Mouse (Mus musculus) retina, adult 2 months (tissue): ENCODE measurements around the gene Olig1.
"Not testable (repeated sequence)": the region's sequence is repeated elsewhere in the genome, so short reads cannot be mapped to it uniquely, and the experiment has no call there.

ENCODE experiments used
- DNase-seq: peaks from one replicate; pipeline ENCODE4 v3.0.0-alpha.2; 2012; ENCODE audit warnings: low read depth, low spot score

The Olig1 gene

DNA sequence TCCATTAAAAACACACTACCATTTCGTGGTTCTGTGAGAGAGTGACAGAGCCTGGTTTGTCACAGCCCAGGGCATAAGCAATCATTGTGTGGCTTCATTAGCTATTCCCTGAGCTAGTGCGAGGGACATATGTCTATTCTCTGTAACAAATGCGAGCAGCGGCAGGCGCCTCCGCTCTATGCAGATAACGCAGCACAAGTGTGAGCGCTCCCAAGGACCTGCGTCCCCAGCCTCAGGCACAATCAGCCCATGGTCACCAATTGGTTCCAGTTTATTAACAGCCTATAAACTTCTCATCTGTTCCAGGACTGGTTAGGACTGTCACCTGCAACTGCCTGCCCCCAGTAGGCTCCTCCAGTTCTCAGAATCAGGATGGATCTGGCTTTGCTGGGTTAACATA is 23.3 kb upstream of the Olig1 start:
- no peak for DNase-seq

DNA sequence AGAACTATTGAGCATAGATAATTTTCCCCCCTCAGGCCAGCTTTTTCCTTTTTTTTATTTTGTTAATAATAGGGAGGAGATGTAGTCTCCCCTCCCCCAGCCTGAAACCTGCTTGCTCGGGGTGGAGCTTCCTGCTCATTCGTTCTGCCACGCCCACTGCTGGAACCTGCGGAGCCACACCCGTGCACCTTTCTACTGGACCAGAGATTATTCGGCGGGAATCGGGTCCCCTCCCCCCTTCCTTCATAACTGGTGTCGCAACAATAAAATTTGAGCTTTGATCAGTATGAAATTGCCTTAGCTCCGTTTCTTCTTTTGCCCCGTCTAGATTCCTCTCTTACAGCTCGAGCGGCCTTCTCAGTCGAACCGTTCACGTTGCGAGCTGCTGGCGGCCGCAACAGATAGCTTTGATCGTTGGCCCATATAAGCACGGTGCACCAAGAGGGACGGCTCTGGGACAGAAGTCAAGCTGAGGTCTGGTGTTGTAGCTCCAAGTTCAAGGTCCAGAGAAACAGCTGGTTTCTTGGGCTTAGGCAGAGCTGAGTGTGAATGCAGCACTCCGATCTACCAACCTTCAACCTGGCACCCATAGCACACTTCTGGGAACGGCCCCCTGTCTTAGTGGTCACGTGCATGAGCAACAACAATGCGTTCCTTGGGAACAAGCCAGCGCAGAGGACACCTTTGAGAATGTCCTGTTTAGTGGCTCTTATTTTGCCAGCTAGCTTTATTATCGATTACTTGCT is 14.0 kb upstream of the Olig1 start:
- not testable (repeated sequence) for DNase-seq

DNA sequence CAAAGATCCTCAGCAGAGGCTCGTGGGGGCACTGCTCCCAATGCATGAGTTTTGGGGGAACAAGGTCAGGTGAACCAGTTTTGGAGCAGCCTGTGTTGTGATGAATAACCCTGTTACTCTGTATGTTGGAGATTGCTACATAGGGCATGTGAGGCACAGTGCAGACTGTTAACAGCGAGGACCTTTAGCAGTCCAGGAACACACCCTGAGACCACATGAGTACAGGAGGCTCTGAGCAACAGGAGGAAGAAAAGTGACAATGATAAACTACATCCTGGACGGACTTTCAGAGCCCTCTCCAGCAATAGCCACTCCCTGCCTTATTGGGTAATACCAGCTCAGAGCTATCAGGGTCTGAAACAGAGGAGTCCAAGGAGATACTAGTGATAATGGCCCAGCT is 10.6 kb upstream of the Olig1 start:
- no peak for DNase-seq

DNA sequence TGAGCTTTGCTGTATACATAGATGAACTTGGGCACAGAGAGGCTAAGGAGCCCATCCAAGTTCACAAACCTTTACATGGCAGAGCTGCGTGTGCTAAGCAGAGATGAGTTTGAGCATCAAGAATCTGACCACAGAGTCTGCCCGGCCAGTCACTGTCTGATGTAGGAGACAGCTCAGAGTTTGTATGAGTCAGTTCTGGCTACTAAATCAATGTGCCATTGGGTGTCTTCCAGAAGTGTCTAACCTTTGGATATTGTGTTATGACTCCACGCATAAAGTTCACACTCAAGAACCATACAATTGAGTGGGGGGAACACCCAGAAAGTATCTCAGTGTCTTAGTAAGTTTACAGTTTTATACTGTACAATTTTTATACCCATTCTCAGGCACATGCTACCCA is 8.7 kb upstream of the Olig1 start:
- no peak for DNase-seq

DNA sequence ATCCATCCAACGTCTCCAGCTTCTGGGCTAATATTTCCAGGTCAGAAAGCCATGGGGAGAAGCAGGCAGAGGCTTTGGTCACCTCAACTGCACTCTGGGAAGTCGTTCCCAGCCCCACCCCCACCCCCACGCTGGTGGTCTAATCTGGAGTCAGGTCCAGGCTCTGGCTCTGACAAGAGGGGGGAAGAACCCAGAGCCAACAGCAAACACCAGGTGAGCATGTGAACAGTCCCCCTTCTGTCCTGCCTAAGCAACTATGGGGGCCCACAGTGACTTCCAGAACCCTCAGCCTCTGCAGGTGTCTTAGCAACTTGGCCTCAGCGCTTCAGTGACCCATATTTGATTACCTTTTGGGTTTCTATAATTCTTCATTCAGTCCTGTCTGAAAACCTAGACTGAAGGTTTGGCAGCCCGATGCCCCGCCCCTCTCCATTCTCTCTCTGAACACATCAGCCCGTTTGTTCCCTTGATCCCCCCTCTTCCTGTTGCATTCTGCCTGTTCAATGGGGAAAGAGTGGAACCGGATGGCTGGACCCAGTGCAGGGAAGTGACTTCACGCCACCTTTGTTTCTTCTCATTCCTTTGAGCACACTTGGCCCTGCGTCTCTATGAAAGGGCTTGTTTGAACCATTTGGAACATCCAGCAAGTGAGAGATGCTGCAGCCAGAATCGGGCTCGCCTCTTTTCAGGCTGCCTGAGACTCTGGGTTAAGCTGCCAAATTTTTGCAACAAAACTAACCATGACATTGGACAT is 6.9 kb upstream of the Olig1 start:
- DNase-seq, result no peak

DNA sequence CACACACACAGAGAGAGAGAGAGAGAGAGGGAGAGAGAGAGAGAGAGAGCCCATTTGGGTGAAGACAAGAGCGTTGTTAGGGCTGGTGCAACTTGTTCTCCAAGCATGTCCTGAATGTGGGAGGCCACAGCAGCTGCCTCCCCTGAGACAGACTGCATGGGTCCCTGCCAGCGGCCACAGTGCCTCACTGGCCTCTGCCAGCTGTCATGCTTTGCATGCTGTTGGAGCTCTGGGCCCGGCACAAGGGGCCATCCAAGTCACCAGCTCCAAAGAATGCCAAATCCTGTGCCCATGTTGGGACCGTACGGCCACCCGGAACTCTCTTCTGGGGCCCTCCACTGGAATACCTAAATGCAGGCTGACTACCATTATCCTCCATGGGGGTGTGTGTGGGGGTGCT is 3.6 kb upstream of the Olig1 start:
- no peak for DNase-seq

DNA sequence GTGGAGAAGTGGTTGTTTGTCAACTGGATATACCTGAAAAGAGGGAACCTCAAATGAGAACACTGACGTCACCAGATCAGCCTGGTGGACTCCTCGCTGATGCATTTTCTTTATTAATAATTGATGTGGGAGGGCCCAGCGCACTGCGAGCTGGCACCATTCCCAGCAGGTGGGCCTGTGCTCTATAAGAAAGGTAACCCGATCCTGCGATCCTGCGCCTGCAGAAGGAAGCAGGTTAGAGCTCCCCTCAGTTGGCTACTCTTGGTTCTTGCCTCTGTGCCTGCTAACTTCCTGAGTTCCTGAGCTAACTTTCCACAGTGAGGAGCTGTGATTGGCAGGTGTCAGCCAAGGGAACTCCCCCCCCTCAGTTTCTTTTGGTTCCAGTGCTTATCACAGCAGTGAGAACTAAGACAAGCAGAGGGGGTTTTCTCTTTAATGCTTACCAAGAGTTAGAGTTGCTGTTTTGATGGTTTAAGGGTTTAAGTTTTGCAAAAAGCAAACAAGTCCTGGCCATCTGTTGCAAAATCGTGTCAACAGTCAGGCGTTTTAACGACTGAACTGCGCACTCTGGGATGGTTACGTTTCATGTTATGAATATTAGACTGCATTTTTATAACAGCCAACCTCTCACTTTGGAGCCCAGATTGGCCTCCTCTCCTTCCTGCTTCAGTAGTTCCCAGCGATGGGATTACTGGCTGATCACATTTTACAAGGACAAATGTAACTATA is 684 bp upstream of the Olig1 start:
- no peak for DNase-seq

DNA sequence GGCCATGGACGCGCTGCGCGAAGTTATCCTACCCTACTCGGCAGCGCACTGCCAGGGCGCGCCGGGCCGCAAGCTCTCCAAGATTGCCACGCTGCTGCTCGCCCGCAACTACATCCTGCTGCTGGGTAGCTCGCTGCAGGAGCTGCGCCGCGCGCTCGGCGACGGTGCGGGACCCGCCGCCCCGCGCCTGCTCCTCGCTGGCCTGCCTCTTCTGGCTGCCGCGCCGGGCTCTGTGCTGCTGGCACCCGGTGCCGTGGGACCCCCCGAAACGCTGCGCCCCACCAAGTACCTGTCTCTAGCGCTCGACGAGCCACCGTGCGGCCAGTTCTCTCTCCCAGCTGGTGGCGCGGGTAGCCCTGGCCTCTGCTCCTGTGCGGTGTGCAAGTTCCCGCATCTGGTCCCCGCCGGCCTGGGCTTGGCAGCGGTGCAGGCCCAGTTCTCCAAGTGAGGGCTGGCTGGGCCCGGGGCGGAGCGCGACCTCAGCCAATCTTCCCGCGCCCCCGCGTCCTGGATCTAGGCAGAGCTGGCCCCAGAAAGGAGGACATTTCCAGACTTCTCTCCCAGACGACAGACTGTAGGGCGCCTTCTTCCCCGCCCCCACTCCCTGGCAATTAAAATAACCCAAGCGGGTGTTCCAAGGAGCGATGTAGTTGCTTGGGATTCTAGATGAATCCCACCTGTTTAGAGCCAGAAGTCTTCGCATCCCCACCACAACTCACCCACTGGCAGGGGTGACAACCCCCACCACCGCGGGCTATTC is 820 bp downstream of the Olig1 start:
- DNase-seq, result no peak

DNA sequence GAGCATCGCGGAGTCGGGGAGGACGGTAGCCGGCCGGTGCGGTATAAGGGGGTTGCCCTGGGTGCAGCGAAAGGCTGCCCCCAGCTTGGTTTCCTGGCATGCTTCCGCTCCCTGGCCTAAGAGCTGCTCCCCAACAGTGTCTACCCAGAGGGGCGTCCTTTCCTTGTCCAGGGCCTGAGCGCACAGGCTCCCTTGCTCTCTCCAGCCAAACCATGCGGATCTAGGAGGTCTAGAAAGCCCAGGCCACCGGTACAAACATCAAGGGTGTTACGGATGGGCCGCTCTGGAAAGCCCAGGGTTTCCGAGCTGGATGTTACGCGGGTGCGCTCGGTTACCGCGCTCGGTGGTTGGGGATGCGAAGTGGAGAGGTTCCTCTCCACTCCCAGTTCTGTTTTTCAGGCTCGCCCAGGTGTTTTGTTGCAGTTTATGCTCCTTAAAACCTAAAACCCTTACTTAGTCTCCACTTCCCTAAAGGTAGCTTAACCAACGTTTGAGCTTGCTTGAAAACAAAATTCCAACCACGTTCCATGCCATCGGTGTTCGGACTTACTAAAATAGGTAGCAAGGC is 1.5 kb downstream of the Olig1 start:
- no peak for DNase-seq

DNA sequence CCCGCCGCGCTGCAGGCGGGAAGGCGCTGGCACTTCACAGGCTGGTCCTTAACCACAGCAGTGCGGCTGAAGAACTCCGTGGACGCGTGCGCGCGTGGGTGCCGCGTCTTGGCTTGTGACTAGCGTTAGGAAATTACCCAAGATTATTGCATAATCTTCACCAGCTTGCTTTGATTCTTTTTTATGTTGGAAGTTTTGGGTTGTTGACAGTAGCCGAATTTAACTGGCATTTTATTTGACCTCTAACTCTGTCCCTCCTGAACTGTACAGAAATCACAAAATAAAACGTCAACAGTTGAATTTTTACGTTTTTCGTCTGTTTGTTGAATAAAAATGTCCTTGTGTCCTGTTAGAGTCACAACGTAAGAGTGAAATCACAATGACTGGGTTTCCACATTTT is 2.1 kb downstream of the Olig1 start:
- DNase-seq, result no peak

DNA sequence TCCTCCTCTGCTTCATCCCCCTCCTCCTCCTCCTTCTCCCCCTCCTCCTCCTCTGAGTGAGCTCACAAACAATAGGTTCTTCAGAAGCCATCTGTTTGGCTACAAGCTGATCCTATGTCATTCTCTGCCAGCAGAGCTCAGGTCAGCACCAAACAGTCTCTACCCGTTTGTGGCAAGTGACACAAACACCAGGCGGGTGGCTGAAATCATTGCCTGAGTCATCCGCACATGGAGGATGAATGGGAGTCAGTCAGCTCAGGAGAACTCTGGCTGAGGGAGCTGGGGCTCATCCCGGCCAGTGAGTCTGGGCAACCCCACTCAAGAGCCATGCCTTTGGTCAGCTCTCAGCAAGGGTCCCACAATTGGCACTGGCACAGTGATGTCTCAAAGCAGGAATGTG is 10.9 kb downstream of the Olig1 start:
- DNase-seq, result no peak

DNA sequence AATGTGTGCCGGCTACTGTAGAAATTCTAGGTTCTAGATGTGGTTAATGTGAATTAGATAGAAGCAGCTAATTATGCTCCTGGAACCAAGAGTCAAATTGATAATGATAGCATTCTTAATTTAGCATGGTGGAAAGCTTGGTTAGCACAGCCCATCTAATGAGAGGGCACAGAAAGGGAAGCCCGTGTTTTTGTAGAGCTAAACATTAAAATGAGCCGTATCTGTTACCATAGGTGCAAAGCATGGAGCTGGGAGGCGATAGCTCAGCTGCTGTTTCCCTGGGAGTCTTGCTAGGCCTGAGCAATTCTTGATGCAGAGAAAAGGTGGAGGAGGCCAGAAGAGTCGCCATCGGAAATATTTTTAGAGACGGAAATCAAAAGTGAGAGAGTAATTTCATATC is 22.5 kb downstream of the Olig1 start:
- DNase-seq, result no peak

DNA sequence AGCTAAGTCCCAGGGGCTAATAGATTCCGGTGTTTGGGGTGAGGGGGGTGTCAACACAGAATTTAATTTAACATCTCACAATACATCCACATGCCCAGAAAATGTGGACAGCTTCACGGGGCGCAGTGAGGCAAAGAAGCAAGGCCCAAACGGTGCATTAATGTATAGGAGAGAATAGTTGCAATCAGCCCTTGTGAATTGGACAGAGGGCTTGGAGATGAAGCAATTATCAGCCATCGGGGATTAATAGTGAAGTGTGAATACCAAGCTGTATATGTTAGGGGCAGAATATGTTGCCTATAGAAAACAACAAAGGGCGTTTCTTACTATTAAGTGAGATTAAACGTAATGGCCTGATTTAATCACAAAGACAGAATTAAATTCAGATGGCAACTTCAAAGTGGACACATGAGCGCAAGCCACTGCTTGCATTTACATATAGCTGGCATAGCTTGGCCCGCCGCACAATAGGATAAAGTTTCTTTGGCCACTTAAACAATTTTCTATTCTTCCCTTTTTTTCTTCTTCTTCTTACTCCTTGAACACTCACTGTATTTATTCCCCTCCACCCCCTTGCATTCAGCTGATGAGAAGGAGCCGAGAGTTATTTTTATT is 23.3 kb downstream of the Olig1 start:
- no peak for DNase-seq

DNA sequence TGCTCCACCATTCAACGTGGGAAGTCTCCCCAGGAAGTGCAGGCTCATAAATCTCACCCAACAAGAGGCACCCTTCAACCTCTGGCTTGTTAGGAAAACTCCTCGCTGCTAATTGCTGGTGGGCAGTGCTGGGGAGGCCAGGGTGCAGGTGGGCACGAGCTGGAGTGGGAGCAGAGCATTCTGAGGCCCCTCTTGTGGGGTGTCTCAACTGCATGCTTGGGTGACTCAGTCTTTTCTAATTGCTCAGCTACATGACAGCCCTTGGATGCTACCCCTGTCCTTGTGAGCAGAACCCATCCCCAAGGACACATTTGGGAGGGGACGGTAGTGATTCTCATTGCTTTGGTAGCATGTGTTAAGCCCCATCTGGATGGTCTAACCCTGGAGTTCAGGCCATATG is 28.2 kb downstream of the Olig1 start:
- no peak for DNase-seq

DNA sequence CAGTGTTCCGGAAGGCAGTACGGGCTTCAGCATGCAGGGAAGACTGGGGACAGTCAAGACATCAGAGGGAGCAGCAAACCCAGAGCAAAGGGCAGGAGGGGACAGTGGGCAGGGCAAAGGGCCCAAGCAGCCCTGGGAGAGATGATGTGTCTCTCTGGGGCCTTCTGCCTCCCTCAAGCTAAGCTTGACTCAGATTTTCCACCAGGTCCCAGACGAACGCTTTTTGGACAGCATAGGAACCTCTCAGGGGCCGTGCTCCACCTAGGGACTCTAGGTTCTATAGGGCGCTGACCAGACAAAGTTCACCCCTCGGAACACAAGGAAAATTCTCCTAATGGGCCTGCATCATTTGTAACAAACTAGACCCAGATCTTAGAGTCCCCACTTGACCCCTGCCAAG is 29.8 kb downstream of the Olig1 start:
- no peak for DNase-seq

DNA sequence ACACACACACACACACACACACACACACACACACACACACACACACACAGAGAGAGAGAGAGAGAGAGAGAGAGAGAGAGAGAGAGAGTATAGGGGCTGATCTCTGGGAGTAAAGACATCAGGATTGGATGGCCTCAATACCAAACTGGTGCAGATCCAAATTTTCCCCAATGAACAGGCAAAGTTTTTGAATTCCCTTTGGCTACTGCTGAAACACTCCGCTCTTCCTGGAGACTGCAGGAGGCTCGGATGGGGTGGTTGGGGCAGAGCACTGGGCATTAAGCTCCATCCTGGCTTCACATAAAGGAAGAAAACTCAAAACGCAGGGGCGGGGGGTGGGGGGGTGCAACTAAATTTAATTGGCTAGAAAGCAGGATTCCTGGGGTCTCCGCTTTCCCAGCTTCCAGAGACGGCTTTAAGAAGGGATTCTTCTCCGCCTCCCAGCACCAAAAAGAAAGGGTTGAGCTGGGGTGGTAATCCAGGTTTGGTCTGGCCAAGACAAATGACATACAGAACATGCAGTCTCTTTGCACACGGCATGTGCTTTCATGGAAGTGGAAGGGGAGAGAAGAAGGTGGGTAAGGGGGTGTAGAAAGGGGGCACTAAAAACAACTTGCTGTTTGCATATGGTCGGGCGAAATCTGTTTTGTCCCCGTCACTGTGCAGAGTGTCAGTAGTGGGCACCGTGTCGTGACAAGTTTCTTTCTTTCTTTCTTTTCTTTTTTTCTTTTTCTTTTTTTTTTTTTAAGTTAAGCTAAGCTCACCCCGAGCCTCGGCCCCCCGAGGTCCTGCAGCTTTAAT is 31.3 kb downstream of the Olig1 start:
- no peak for DNase-seq

DNA sequence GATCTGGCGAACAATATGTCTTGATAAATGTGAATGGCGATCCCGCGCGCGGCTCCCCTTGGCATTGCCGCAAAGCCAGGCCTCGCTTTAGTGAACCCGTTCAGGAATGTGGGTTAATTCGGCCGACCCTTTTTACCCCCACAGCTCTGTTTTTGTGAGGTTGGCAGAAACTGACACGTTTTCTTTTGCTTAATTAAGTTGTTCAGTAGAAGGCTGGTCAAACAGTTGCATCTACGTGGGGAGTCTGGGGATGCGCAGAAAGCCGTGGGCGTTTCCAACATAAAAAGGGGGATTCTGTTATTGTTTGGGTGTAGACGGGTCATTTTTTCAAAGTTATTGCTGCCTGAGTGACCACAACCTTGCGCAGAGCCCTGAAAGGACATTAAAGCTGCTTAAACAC is 31.9 kb downstream of the Olig1 start:
- no peak for DNase-seq

DNA sequence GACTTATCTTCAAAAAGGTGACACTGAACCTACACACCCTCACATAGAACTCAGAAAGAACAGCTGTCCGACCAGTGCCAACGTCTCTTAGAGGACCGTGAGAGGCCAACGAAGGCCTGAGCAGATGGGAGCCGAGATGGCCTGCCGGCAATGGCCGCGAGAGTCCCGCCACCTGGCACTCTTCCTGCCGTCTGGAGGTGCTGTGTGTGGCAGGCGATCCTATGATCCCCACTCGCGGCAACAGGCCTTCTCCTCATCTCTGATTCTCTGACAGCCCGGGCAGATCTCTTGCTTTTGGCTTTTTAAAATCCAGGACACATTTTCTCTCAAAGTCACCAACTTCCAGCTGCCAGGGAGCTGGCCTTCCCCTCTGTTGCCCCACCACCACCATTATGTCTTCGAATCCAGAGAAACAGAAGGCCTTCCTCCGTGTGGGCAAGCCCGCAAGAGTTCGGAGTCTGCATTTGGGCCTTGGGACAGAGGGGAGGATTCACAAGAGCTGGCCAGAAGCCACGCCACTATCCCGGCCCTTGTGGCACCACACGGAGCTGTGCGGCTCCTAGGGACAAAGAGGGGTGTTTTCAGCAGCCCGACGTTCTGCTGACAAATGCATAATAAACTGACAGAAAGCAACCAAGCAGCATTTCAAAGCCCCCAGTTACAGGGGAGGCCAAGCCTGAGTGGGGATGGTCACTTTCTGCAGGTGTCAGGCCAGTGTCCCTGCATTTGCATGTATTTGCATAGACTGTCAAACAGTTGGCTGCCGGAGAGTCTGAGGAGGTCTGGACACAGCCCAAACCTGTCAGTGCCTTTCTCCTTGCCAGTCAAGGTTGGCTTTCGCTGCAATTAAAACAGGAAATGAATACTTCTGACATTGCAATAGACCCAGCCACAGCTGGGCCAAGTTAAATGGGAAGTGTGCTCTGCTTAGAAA is 34.5 kb downstream of the Olig1 start:
- DNase-seq, result no peak

DNA sequence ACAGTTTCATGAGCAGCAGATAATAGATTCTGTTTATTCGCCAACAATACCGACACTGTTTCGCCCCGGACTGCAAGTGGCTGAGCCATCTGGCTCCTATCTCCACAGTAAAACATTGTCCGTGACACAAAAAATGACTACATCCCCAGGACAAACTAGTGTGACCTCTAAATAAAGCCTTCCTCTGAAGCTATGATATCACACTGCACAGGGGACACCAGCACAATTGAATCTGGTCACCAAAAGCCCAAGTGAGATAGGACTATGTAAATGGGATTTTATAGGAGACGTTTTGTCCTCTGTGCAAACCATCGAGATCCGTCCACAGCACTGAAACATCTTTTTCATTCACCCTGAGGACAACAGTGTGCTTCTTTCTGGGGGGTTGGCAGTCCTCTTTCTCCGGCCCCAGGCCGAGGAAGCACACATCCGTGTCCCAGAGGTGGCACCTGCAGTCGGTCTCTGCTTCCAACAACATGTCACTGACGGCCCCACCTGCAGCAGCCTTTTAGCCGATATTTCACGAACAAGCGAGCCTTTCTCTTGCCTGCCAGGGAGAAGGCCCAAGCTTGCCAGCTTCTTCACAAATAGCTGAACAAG is 36.0 kb downstream of the Olig1 start:
- no peak for DNase-seq
